ENCODE assay signal across 8 mouse cellular contexts in genomic region chr7:30394379-30394778, GRCm38 (mm10). TPM values are rescaled to one million over a fixed set of nuclear protein-coding genes. Genes with fewer than 3 reads are reported as not detected.
DNase-seq lines count a peak whose midpoint lies in the region; ATAC-seq lines count a peak whose summit lies in the region.

No protein-coding gene starts in this region.

- H3K4me1 ChIP-seq in heart, embryonic 16.5 days (ENCODE audit: control insufficient read depth, insufficient read depth, low read length), result no peaks in the 10 kb centered on the region
- peaks cover 5% of the 10 kb centered on the region; the same call in 1 of the 2 replicates for H3K4me1 ChIP-seq in liver, embryonic 15.5 days (replicated peaks)

- no peaks in the 10 kb centered on the region for H3K27me3 ChIP-seq in heart, embryonic 16.5 days (ENCODE audit: control insufficient read depth, insufficient read depth, low read length)
- H3K27me3 ChIP-seq in liver, embryonic 15.5 days, result no peaks in the 10 kb centered on the region

- ATAC-seq in heart, embryonic 16.5 days (replicated peaks; ENCODE audit: extremely low read depth, insufficient read depth, low FRiP score), result peak; percentile 83
- ATAC-seq in liver, embryonic 15.5 days (ENCODE audit: insufficient read depth), result peak; percentile 70

- peak; percentile 45 for DNase-seq in layer of hippocampus, adult 11-12 months (ENCODE audit: low spot score)
- no peak for DNase-seq in layer of hippocampus, postnatal 25 days (ENCODE audit: extremely low spot score in 1 of 2, low spot score in 1 of 2)
- peak; percentile 43 to 56 for DNase-seq in adrenal gland, postnatal 36 days
- peak; percentile 63 to 66 for DNase-seq in spleen, adult 18-20 months
- DNase-seq in ovary, postnatal 36 days (ENCODE audit: low spot score), result no peak
- no peak for DNase-seq in frontal cortex, postnatal 25 days (ENCODE audit: low spot score in 2 of 2)

- no peaks in the 10 kb centered on the region for H3K36me3 ChIP-seq in heart, embryonic 16.5 days (ENCODE audit: control insufficient read depth, insufficient read depth)
- H3K36me3 ChIP-seq in liver, embryonic 15.5 days (replicated peaks), result no peaks in the 10 kb centered on the region

- H3K4me3 ChIP-seq in heart, embryonic 16.5 days (ENCODE audit: low read length), result no peak overlapping the region
- H3K4me3 ChIP-seq in liver, embryonic 15.5 days (replicated peaks), result no peak overlapping the region

- no peaks in the 10 kb centered on the region for H3K9me3 ChIP-seq in heart, embryonic 16.5 days (replicated peaks; ENCODE audit: control insufficient read depth, low read length)
- no peaks in the 10 kb centered on the region for H3K9me3 ChIP-seq in liver, embryonic 15.5 days (replicated peaks)

- H3K27ac ChIP-seq in heart, embryonic 16.5 days (ENCODE audit: low read length), result peak overlapping the region; percentile 69
- H3K27ac ChIP-seq in liver, embryonic 15.5 days (replicated peaks), result peak overlapping the region; percentile 67

- 57% methylated on average over 11 of the region's 11 CpGs for WGBS in heart, embryonic 16.5 days
- WGBS in liver, embryonic 15.5 days (ENCODE audit: insufficient replicate concordance), result 13% methylated on average over 11 of the region's 11 CpGs

- peak overlapping the region; percentile 36; the same call in 1 of the 2 replicates for H3K4me2 ChIP-seq in heart, embryonic 16.5 days (ENCODE audit: low read depth, low read length)
- H3K4me2 ChIP-seq in liver, embryonic 15.5 days, result no peak overlapping the region

- H3K9ac ChIP-seq in heart, embryonic 16.5 days (ENCODE audit: low read length), result no peak overlapping the region
- H3K9ac ChIP-seq in liver, embryonic 15.5 days, result no peak overlapping the region

RNA-seq across cellular contexts. Expression of gene Tyrobp, which starts 19.2 kb away (rescaled TPM):
- 10 to 100 TPM; 28.8 to 31.4 TPM for total RNA-seq in layer of hippocampus, postnatal 25 days (2021)
- total RNA-seq in adrenal gland, postnatal 36 days (2021), result 10 to 100 TPM; 22.5 to 35.7 TPM
- polyA plus RNA-seq in heart, embryonic 16.5 days (2015; fragmentation: Nextera tagmentation; extraction: Ambion mirVana), result 32.2 and 34.7 TPM in 2 replicates
- 146 and 160 TPM in 2 replicates for polyA plus RNA-seq in liver, embryonic 15.5 days (2015; fragmentation: Nextera tagmentation; extraction: Ambion mirVana)

RNA-seq across cellular contexts. Expression of gene Hcst, which starts 25.3 kb away (rescaled TPM):
- total RNA-seq in layer of hippocampus, postnatal 25 days (2021), result 1 to 10 TPM in 1 of 2 experiments, under 1 TPM in 1; 0.98 to 1.0 TPM
- total RNA-seq in adrenal gland, postnatal 36 days (2021), result 1 to 10 TPM; 1.8 to 2.0 TPM
- polyA plus RNA-seq in heart, embryonic 16.5 days (2015; fragmentation: Nextera tagmentation; extraction: Ambion mirVana), result 2.2 and 4.6 TPM in 2 replicates
- 6.7 and 7.0 TPM in 2 replicates for polyA plus RNA-seq in liver, embryonic 15.5 days (2015; fragmentation: Nextera tagmentation; extraction: Ambion mirVana)

RNA-seq across cellular contexts. Expression of gene Nfkbid, which starts 27.2 kb away (rescaled TPM):
- total RNA-seq in layer of hippocampus, postnatal 25 days (2021), result 1 to 10 TPM; 2.9 to 3.0 TPM
- 1 to 10 TPM in 1 of 2 experiments, under 1 TPM in 1; 0.89 to 1.0 TPM for total RNA-seq in adrenal gland, postnatal 36 days (2021)
- polyA plus RNA-seq in heart, embryonic 16.5 days (2015; fragmentation: Nextera tagmentation; extraction: Ambion mirVana), result 1.7 and 1.8 TPM in 2 replicates
- 1.6 and 1.8 TPM in 2 replicates for polyA plus RNA-seq in liver, embryonic 15.5 days (2015; fragmentation: Nextera tagmentation; extraction: Ambion mirVana)

RNA-seq across cellular contexts. Expression of gene Lrfn3, which starts 31.8 kb away (rescaled TPM):
- total RNA-seq in layer of hippocampus, postnatal 25 days (2021), result 10 to 100 TPM; 33.6 to 34.7 TPM
- 10 to 100 TPM in 1 of 2 experiments, 1 to 10 TPM in 1; 7.4 to 14.7 TPM for total RNA-seq in adrenal gland, postnatal 36 days (2021)
- 1.2 and 1.4 TPM in 2 replicates for polyA plus RNA-seq in heart, embryonic 16.5 days (2015; fragmentation: Nextera tagmentation; extraction: Ambion mirVana)
- 1.9 and 2.0 TPM in 2 replicates for polyA plus RNA-seq in liver, embryonic 15.5 days (2015; fragmentation: Nextera tagmentation; extraction: Ambion mirVana)

RNA-seq across cellular contexts. Expression of gene Aplp1, which starts 51.0 kb away (rescaled TPM):
- total RNA-seq in layer of hippocampus, postnatal 25 days (2021), result 1,000 to 10,000 TPM; 1,227 to 1,377 TPM
- total RNA-seq in adrenal gland, postnatal 36 days (2021), result 10 to 100 TPM; 23.5 to 28.6 TPM
- 11.1 and 13.5 TPM in 2 replicates for polyA plus RNA-seq in heart, embryonic 16.5 days (2015; fragmentation: Nextera tagmentation; extraction: Ambion mirVana)
- 5.3 and 6.2 TPM in 2 replicates for polyA plus RNA-seq in liver, embryonic 15.5 days (2015; fragmentation: Nextera tagmentation; extraction: Ambion mirVana)

Comparison
In these comparisons a context has a peak if more than half of its experiments do, and no peak if none do; other contexts are left out.
1. DNase-seq: peak in layer of hippocampus, adult 11-12 months (single experiment), adrenal gland, postnatal 36 days (2 of 2) and spleen, adult 18-20 months (2 of 2); none in layer of hippocampus, postnatal 25 days (0 of 2), ovary, postnatal 36 days (single experiment) and frontal cortex, postnatal 25 days (0 of 2).